Mouse (Mus musculus): ENCODE results near the gene Hmgcr. TPM values are rescaled to one million over a fixed set of nuclear protein-coding genes. Genes with fewer than 3 reads are reported as not detected.

Hmgcr gene
- polyA plus RNA-seq, 1 experiment from 2014 or later: 156 TPM

- H3K4me1 ChIP-seq: no peaks in the 10 kb centered on the region
- H3K9me3 ChIP-seq: no peaks in the 10 kb centered on the region
- peaks cover 100% of the 10 kb centered on the region for H3K36me3 ChIP-seq (replicated peaks)
- H3K4me3 ChIP-seq: no peak overlapping the region
- 95% methylated on average over 7 of the region's 7 CpGs for WGBS
- H3K27me3 ChIP-seq (ENCODE audit: poor library complexity, severe bottlenecking): no peaks in the 10 kb centered on the region
- H3K27ac ChIP-seq: no peak overlapping the region
- no peak for DNase-seq (ENCODE audit: extremely low spot score, low spot score)
Observed at GRCm38 (mm10) chr13:96658936-96659335, 11.8 kb downstream of the Hmgcr start.

GRCm38 (mm10) chr13:96656673-96657072, 14.1 kb downstream of the Hmgcr start:
- no peaks in the 10 kb centered on the region for H3K9me3 ChIP-seq
- WGBS: 88% methylated on average over 1 of the region's 1 CpGs
- no peaks in the 10 kb centered on the region for H3K4me1 ChIP-seq
- no peak for DNase-seq (ENCODE audit: extremely low spot score, low spot score)
- no peaks in the 10 kb centered on the region for H3K27me3 ChIP-seq (ENCODE audit: poor library complexity, severe bottlenecking)
- no peak overlapping the region for H3K27ac ChIP-seq
- no peak overlapping the region for H3K4me3 ChIP-seq
- H3K36me3 ChIP-seq (replicated peaks): peaks cover 100% of the 10 kb centered on the region

GRCm38 (mm10) chr13:96653041-96653440, 17.7 kb downstream of the Hmgcr start:
- H3K4me1 ChIP-seq: no peaks in the 10 kb centered on the region
- H3K27me3 ChIP-seq (ENCODE audit: poor library complexity, severe bottlenecking): no peaks in the 10 kb centered on the region
- peaks cover 100% of the 10 kb centered on the region for H3K36me3 ChIP-seq (replicated peaks)
- H3K27ac ChIP-seq: no peak overlapping the region
- H3K9me3 ChIP-seq: no peaks in the 10 kb centered on the region
- DNase-seq (ENCODE audit: extremely low spot score, low spot score): no peak
- H3K4me3 ChIP-seq: no peak overlapping the region
- 91% methylated on average over 9 of the region's 9 CpGs for WGBS

GRCm38 (mm10) chr13:96645822-96646221, 24.9 kb downstream of the Hmgcr start:
- no peak overlapping the region for H3K27ac ChIP-seq
- 69% methylated on average over 5 of the region's 5 CpGs for WGBS
- DNase-seq (ENCODE audit: extremely low spot score, low spot score): no peak
- no peaks in the 10 kb centered on the region for H3K27me3 ChIP-seq (ENCODE audit: poor library complexity, severe bottlenecking)
- H3K4me3 ChIP-seq: no peak overlapping the region
- H3K4me1 ChIP-seq: peaks cover 3% of the 10 kb centered on the region; the same call in 1 of the 2 replicates
- no peaks in the 10 kb centered on the region for H3K9me3 ChIP-seq
- H3K36me3 ChIP-seq (replicated peaks): peaks cover 38% of the 10 kb centered on the region

- no peak for DNase-seq (ENCODE audit: extremely low spot score, low spot score)
- H3K4me1 ChIP-seq: peaks cover 3% of the 10 kb centered on the region; the same call in 1 of the 2 replicates
- H3K9me3 ChIP-seq: no peaks in the 10 kb centered on the region
- H3K27me3 ChIP-seq (ENCODE audit: poor library complexity, severe bottlenecking): no peaks in the 10 kb centered on the region
- no peak overlapping the region for H3K27ac ChIP-seq
- H3K4me3 ChIP-seq: no peak overlapping the region
- 86% methylated on average over 2 of the region's 2 CpGs for WGBS
- peaks cover 22% of the 10 kb centered on the region for H3K36me3 ChIP-seq (replicated peaks)
Observed at GRCm38 (mm10) chr13:96644168-96644567, 26.6 kb downstream of the Hmgcr start.

- H3K27ac ChIP-seq: no peak overlapping the region
Observed at GRCm38 (mm10) chr13:96630396-96630795, 40.3 kb downstream of the Hmgcr start.

GRCm38 (mm10) chr13:96620891-96621290, 49.8 kb downstream of the Hmgcr start:
- DNase-seq (ENCODE audit: extremely low spot score, low spot score): no peak
- 84% methylated on average over 1 of the region's 1 CpGs for WGBS
- Histone ChIP-seq H3K27me3 (ENCODE audit: poor library complexity, severe bottlenecking) (no peaks in the 10 kb centered on the region), H3K9me3 (no peaks in the 10 kb centered on the region), H3K4me1 (no peaks in the 10 kb centered on the region), H3K27ac (no peak overlapping the region), H3K4me3 (no peak overlapping the region), H3K36me3 (replicated peaks) (peaks cover 9% of the 10 kb centered on the region; the same call in 1 of the 2 replicates)

More at GRCm38 (mm10) chr13:96630396-96630795, 40.3 kb downstream of the Hmgcr start:
- 93% methylated on average over 4 of the region's 4 CpGs for WGBS
- H3K36me3 ChIP-seq (replicated peaks): peaks cover 50% of the 10 kb centered on the region
- H3K4me1 ChIP-seq: no peaks in the 10 kb centered on the region
- no peaks in the 10 kb centered on the region for H3K27me3 ChIP-seq (ENCODE audit: poor library complexity, severe bottlenecking)
- no peaks in the 10 kb centered on the region for H3K9me3 ChIP-seq
- no peak overlapping the region for H3K4me3 ChIP-seq
- no peak for DNase-seq (ENCODE audit: extremely low spot score, low spot score)

- DNase-seq (ENCODE audit: extremely low spot score, low spot score): no peak
- Histone ChIP-seq H3K9me3 (no peaks in the 10 kb centered on the region), H3K27ac (no peak overlapping the region), H3K4me1 (no peaks in the 10 kb centered on the region), H3K4me3 (no peak overlapping the region), H3K36me3 (replicated peaks) (peaks cover 12% of the 10 kb centered on the region; the same call in 1 of the 2 replicates), H3K27me3 (ENCODE audit: poor library complexity, severe bottlenecking) (no peaks in the 10 kb centered on the region)
- WGBS: 91% methylated on average over 3 of the region's 3 CpGs
Observed at GRCm38 (mm10) chr13:96614615-96615014, 56.1 kb downstream of the Hmgcr start.

GRCm38 (mm10) chr13:96604242-96604641, 66.5 kb downstream of the Hmgcr start:
- DNase-seq (ENCODE audit: extremely low spot score, low spot score): no peak
- no peaks in the 10 kb centered on the region for H3K27me3 ChIP-seq (ENCODE audit: poor library complexity, severe bottlenecking)
- H3K4me3 ChIP-seq: no peak overlapping the region
- H3K4me1 ChIP-seq: no peaks in the 10 kb centered on the region
- no peaks in the 10 kb centered on the region for H3K9me3 ChIP-seq
- WGBS: 93% methylated on average over 2 of the region's 2 CpGs
- H3K36me3 ChIP-seq (replicated peaks): peaks cover 49% of the 10 kb centered on the region
- H3K27ac ChIP-seq: no peak overlapping the region

GRCm38 (mm10) chr13:96599182-96599581, 71.6 kb downstream of the Hmgcr start:
- Histone ChIP-seq H3K27ac (no peak overlapping the region), H3K36me3 (replicated peaks) (peaks cover 26% of the 10 kb centered on the region), H3K9me3 (no peaks in the 10 kb centered on the region), H3K4me1 (no peaks in the 10 kb centered on the region), H3K27me3 (ENCODE audit: poor library complexity, severe bottlenecking) (no peaks in the 10 kb centered on the region), H3K4me3 (no peak overlapping the region)
- 93% methylated on average over 9 of the region's 9 CpGs for WGBS
- DNase-seq (ENCODE audit: extremely low spot score, low spot score): no peak

Other genes starting within 250 kb of the Hmgcr start
- not detected in 2 replicates for gene Ankdd1b, start 199.7 kb downstream of the Hmgcr start, polyA plus RNA-seq (2016; fragmentation: Nextera tagmentation; extraction: Ambion mirVana)
- not detected in 2 replicates for gene Gm17622, start 180.2 kb downstream of the Hmgcr start, polyA plus RNA-seq (2016; fragmentation: Nextera tagmentation; extraction: Ambion mirVana)
- 9.0 and 9.3 TPM in 2 replicates for gene Polk, start 128.4 kb downstream of the Hmgcr start, polyA plus RNA-seq (2016; fragmentation: Nextera tagmentation; extraction: Ambion mirVana)
- gene Col4a3bp, start 128.3 kb downstream of the Hmgcr start, polyA plus RNA-seq (2016; fragmentation: Nextera tagmentation; extraction: Ambion mirVana): 5.8 and 6.4 TPM in 2 replicates
- gene Ankrd31, start 77.3 kb upstream of the Hmgcr start, polyA plus RNA-seq (2016; fragmentation: Nextera tagmentation; extraction: Ambion mirVana): not detected in 2 replicates

All from forebrain, embryonic 10.5 days (tissue).